Mouse (Mus musculus) bone marrow macrophage, adult 2 months (primary cell): Measurements from ENCODE around the gene Ecm1.

Source experiments
- CTCF ChIP-seq: IDR thresholded peaks from 2 replicates; pipeline ENCODE4 v1.5.1; 2012; ENCODE audit warnings: low read depth, mild to moderate bottlenecking, low read length, moderate library complexity
- POLR2A ChIP-seq: IDR thresholded peaks from 2 replicates; pipeline ENCODE4 v1.6.1; 2012; ENCODE audit warnings: mild to moderate bottlenecking, low read depth, low read length, borderline replicate concordance

GRCm38 (mm10) chr3:95726696-95727358, 12.5 kb downstream of the Ecm1 start:
- no peak for TF ChIP-seq CTCF
- no peak for TF ChIP-seq POLR2A
